Mouse (Mus musculus) olfactory bulb, adult 2 months (tissue): ENCODE data around the gene Hgd.

Experiments used
- CTCF ChIP-seq: fragments of 200-500 bp; IDR thresholded peaks from 2 replicates; pipeline ENCODE4 v1.5.1; 2012; ENCODE audit warnings: low read depth, mild to moderate bottlenecking, low read length, moderate library complexity; ENCODE audit not compliant: insufficient read depth
- POLR2A ChIP-seq: fragments of 200-500 bp; IDR thresholded peaks from 2 replicates; pipeline ENCODE4 v1.6.1; 2012; ENCODE audit warnings: mild to moderate bottlenecking, low read depth, low read length, moderate library complexity; ENCODE audit not compliant: insufficient read depth

DNA sequence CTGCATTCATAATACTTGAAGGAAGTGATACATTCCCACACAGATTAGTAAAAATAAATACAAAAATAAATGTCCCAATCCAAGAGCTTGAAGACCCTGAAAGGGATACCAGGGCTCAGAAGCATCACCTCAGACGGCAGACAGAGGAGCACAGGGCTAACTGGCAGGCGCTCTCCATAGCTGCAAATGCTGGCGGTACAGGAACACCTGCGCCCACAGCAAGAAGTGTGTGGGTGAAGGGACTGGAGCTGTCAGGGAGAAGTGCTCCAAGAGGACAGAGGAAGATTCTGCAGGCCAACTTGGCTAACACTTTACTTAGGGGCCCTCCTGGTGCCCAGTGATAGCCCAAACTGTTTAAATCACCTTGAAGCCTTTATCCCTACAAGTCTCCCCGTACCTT, 32.1 kb downstream of the Hgd start:
- TF ChIP-seq CTCF (no peak), POLR2A (no peak)
